Mouse (Mus musculus) ES-E14 (cell line): ENCODE measurements at regions not wholly inside any gene's neighbourhood (a gene's known extent, or its start where the extent isn't known, plus 50 kb on each side); places are given as distances from the start of the nearest gene placed in this dataset.
A peak's percentile ranks its signal among the peaks of the same experiment; 100 is the strongest.

Source experiments
- DNase-seq: peaks from one replicate; pipeline ENCODE4 v3.0.0-alpha.2; 2013; ENCODE audit warnings: low read depth, low spot score
- H3K27ac ChIP-seq: 2 replicates; pipeline ENCODE4 v1.5.1; 2012; ENCODE audit warnings: low read depth, mild to moderate bottlenecking, low read length, moderate library complexity, mixed read lengths; ENCODE audit not compliant: poor library complexity, insufficient read depth, severe bottlenecking
- H3K36me3 ChIP-seq: 2 replicates; pipeline ENCODE4 v1.6.1; 2012; ENCODE audit warnings: mild to moderate bottlenecking, low read length, moderate library complexity, mixed read lengths; ENCODE audit not compliant: control insufficient read depth, poor library complexity, insufficient read depth, severe bottlenecking
- H3K4me1 ChIP-seq, 2 experiments: fragments of 150-350 bp in 1 of 2; sonication (generic) in 1 of 2; 2 replicates each; pipeline ENCODE4 v1.6.1; 2012; ENCODE audit warnings: low read length in 2 of 2, mild to moderate bottlenecking in 1 of 2, mixed read lengths in 1 of 2; ENCODE audit not compliant: control insufficient read depth in 2 of 2, insufficient read depth in 2 of 2, poor library complexity in 1 of 2
- H3K4me3 ChIP-seq, 2 experiments: fragments of 150-350 bp in 1 of 2; sonication (generic) in 1 of 2; 2 replicates each; pipeline ENCODE4 v1.5.1; 2012; ENCODE audit warnings: low read length in 2 of 2, low read depth in 1 of 2, mild to moderate bottlenecking in 1 of 2, mixed read lengths in 1 of 2; ENCODE audit not compliant: insufficient read depth in 1 of 2, poor library complexity in 1 of 2, severe bottlenecking in 1 of 2
- H3K9ac ChIP-seq: 2 replicates; pipeline ENCODE4 v1.6.1; 2012; ENCODE audit warnings: low read depth, mild to moderate bottlenecking, low read length, mixed read lengths; ENCODE audit not compliant: poor library complexity, insufficient read depth, severe bottlenecking
- H3K9me3 ChIP-seq: fragments of 150-350 bp; sonication (generic); 2 replicates; pipeline ENCODE4 v1.6.1; 2012; ENCODE audit warnings: low read depth, mild to moderate bottlenecking, low read length; ENCODE audit not compliant: control insufficient read depth, insufficient read depth
- CHD2 ChIP-seq: IDR thresholded peaks from 2 replicates; pipeline ENCODE4 v1.6.1; 2014; ENCODE audit warnings: mild to moderate bottlenecking, low read depth, low read length, inconsistent platforms
- HCFC1 ChIP-seq: IDR thresholded peaks from 2 replicates; pipeline ENCODE4 v1.6.1; 2012; ENCODE audit warnings: low read length, inconsistent platforms, borderline replicate concordance; ENCODE audit not compliant: insufficient read depth
- MAFK ChIP-seq: IDR thresholded peaks from 2 replicates; pipeline ENCODE4 v1.6.1; 2014; ENCODE audit warnings: mild to moderate bottlenecking, low read depth, low read length, inconsistent platforms; ENCODE audit not compliant: insufficient read depth
- ZC3H11A ChIP-seq: IDR thresholded peaks from 2 replicates; pipeline ENCODE4 v1.6.1; 2012; ENCODE audit warnings: low read depth, mild to moderate bottlenecking, inconsistent platforms, low read length, borderline replicate concordance
- ZNF384 ChIP-seq: IDR thresholded peaks from 2 replicates; pipeline ENCODE4 v1.6.1; 2012; ENCODE audit warnings: low read depth, low read length, inconsistent platforms
- in situ Hi-C, 2 experiments: fragments of 600-800 bp; cut with MboI; formaldehyde crosslinking; loops; one replicate each; pipeline ENCODE4 v1.15.1; 2025; ENCODE audit warnings: low sequenced_read_pairs in 2 of 2, inconsistent platforms in 1 of 2; ENCODE audit not compliant: unreplicated experiment in 2 of 2

- peaks cover 16 to 47% of the 10 kb centered on the region in 2 experiments for H3K4me1 ChIP-seq
These were observed 94.6 kb downstream of the 1700001O22Rik start for GRCm38 (mm10) chr2:30708762-30709385.

GRCm38 (mm10) chr2:30708001-30708683 is 95.3 kb downstream of the 1700001O22Rik start:
- in situ Hi-C loops = no loop called here
- no peak for DNase-seq
- Histone ChIP-seq H3K27ac (peak overlapping the region; percentile 99), H3K9ac (peak overlapping the region; percentile 86), H3K4me3 (peak overlapping the region; percentile 58 to 73), H3K4me1 (peaks cover 12 to 41% of the 10 kb centered on the region in 2 experiments), H3K36me3 (no peaks in the 10 kb centered on the region), H3K9me3 (no peaks in the 10 kb centered on the region)
- TF ChIP-seq MAFK (no peak), ZNF384 (peak; percentile 92)

More at GRCm38 (mm10) chr2:30708762-30709385, 94.6 kb downstream of the 1700001O22Rik start:
- TF ChIP-seq MAFK (no peak), CHD2 (no peak), HCFC1 (no peak), ZNF384 (no peak), ZC3H11A (no peak)
- in situ Hi-C loops = no loop called here
- no peaks in the 10 kb centered on the region for H3K9me3 ChIP-seq
- no peaks in the 10 kb centered on the region for H3K36me3 ChIP-seq
- no peak overlapping the region for H3K4me3 ChIP-seq
- H3K9ac ChIP-seq = peak overlapping the region; percentile 86; the same call in 1 of the 2 replicates
- H3K27ac ChIP-seq = peak overlapping the region; percentile 99; the same call in 1 of the 2 replicates
- no peak for DNase-seq

- no peak for TF ChIP-seq ZC3H11A
- no peak for TF ChIP-seq CHD2
- no peak for TF ChIP-seq ZNF384
- TF ChIP-seq HCFC1 = no peak
- TF ChIP-seq MAFK = no peak
- peak overlapping the region; percentile 86 for H3K9ac ChIP-seq
- H3K4me1 ChIP-seq = peaks cover 9 to 44% of the 10 kb centered on the region in 2 experiments
- peak overlapping the region; percentile 58 to 73 for H3K4me3 ChIP-seq
- no peaks in the 10 kb centered on the region for H3K9me3 ChIP-seq
- H3K27ac ChIP-seq = peak overlapping the region; percentile 99
- DNase-seq = no peak
- in situ Hi-C loops = no loop called here
- H3K36me3 ChIP-seq = no peaks in the 10 kb centered on the region
These were observed 96.1 kb downstream of the 1700001O22Rik start for GRCm38 (mm10) chr2:30707099-30708000.

DNA sequence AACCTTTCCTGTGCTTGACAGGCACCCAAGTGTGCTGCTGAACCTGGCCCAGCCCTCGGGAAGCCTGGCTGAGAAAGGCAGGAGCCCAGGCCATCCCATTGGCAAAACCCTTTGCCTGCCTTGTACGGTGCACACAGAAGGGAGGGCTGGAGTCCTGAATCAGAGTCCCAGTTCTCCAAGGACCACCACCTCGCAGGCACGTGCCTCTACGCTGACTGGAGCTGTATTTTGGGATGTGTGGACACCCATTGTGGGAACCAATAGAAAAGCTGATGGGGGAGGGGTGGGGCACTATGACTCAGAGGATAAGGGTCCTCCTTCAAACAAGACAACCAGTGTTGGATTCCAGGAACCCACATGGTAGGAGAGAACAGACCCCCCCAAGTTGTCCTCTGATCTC is 97.4 kb downstream of the 1700001O22Rik start:
- TF ChIP-seq CHD2 (no peak), ZNF384 (no peak), HCFC1 (no peak), ZC3H11A (no peak), MAFK (no peak)
- H3K27ac ChIP-seq = no peak overlapping the region
- H3K4me1 ChIP-seq = peaks cover 9 to 43% of the 10 kb centered on the region in 2 experiments
- DNase-seq = no peak
- no peak overlapping the region for H3K9ac ChIP-seq
- in situ Hi-C loops = no loop called here
- H3K9me3 ChIP-seq = no peaks in the 10 kb centered on the region
- H3K4me3 ChIP-seq = no peak overlapping the region
- no peaks in the 10 kb centered on the region for H3K36me3 ChIP-seq
